Mouse (Mus musculus): ENCODE measurements at regions not wholly inside any gene's neighbourhood (a gene's known extent, or its start where the extent isn't known, plus 50 kb on each side); places are given as distances from the start of the nearest gene placed in this dataset.

DNA sequence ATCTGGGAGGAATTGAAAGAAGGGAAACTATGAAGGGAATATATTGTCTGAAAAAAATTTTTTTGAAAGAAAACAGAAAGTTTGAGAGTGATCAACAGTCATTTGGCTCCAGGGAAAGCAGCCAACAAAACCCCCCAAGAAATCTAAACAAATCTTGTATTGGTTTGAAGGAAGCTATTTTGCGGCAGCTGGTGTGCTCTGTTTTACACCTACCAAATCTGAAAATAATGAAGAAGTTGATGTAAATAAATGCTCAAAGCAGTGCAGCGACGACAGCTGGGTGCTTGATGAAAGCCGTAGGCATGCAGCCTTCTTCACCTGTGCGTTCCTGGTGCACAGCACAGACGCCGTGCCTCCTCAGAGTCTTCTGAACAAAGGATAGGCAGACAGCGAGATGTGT lies 488.2 kb downstream of the Tmem132b start:
- in situ Hi-C loops (cut with MboI, MseI), result no loop called here

DNA sequence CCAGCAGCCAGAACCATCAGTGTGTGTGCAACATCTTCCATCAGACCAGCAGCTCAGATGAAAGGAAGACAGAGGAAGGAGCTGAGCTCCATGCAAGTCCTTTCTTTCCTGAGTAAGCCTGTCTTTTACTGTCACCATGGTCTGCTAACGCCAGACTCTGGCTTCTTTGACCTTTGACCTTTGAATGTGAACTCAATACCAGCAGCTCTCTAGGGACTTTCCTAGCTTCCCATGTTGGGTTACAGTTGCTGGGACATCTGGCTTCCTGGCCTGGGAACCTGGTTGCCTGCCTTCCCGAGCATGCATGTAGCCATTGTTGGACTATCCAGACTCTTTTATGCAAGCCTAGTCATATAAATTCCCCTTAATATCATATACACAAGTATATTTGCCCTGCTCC lies 492.3 kb downstream of the Tmem132b start:
- in situ Hi-C loops (cut with MboI, MseI), result no loop called here

DNA sequence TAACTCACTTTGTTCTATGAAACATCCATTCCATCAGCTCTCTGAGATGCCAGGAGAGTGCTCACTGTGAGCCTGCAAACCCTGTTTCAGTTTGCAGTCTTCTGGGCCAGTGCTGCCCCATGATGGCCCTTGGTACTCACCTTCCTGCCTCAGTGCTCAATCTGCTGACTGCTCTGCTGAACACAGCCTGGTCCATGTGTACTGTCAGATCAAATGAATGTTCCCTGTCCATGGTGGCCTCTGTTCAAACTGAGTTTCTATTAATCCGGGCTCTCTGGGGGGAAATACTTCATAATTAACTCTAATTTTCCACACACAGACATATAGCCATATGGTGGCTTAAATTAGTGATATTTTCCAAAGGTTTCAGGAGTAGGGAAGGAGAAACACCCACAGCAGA lies 503.3 kb downstream of the Tmem132b start:
- in situ Hi-C loops (cut with MboI, MseI), result no loop called here

DNA sequence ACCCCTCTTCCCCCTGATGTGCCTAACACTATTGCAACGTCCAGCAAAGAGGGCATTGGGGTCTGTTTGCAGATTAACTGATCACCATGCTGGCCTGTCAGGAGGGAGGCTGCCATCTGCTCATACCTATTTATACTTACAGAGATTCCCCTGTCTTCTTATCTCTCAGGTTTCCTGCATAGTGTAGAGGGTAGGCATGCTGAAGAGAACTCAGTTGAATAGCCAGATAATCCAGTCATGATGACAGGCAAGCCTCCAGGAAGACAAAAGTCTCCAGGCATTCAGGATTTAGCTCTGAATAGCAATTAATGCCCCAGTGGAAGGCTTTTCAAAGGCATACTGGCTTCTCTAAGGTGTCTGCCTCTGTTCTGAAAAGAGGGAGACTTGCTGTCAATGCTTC lies 505.1 kb downstream of the Tmem132b start:
- in situ Hi-C loops (cut with MboI, MseI), result no loop called here

DNA sequence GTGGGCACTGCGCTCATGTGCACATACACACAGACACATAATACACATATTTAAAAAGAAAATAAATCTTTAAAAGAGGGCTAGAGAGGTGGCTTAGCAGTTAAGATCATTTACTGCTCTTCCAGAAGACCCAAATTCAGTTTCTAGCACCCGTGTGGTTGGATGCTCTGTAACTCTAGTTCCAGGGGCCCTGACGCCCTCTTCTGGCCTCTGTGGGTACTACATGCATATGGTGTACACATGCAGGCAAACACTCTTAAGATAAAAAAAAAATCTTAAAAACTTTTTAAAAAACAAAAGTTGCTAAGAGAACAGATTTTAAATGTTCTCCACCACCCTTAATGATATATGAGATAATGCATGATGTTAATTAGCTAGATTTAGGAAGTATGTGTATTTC lies 514.2 kb downstream of the Tmem132b start:
- in situ Hi-C loops (cut with MboI, MseI), result no loop called here

DNA sequence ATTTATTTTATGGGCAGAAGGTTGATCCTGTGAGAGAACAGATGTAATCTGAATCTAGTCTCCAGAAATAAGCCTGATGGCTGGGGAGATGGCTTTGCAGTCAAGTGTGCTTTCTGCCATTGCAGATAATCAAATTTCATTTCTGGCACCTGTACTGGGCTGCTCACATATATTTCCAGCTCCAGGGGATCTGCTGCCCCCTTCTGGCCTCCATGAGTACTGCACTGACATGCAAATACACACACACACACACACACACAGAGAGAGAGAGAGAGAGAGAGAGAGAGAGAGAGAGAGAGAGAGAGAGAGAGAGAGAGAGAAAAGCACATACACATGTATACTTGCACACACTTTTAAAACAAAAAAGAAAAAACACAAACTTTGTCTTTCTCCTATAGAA lies 532.1 kb downstream of the Tmem132b start:
- in situ Hi-C loops (cut with MboI, MseI), result no loop called here

DNA sequence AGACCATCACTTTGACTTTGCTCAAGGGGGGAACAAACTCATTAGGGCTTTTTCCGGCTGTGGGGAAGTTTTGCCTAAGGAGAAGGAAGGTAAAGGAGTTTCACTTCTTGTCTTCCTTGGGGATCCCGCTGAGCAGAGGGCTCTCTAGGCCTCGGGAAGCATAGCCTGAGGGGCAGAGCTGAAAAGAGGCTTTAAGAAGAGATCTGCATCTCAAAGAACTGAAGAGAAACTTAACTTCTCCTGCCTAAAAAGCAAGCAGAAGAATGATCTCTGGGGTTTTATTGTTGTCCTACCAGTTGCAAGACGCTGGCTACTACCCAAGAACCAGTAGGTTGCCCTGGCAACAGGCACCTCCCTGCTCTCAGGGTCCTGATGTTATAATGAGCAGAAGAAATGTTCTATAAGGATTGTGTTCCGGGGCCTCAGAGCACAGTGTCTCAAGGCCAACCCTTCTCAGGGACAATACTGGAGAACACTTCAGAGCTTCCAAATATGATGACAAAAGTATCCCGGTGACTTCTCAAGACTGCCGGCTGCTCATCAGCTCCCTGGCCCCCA lies 547.8 kb downstream of the Tmem132b start:
- in situ Hi-C loops (cut with MboI, MseI), result no loop called here

DNA sequence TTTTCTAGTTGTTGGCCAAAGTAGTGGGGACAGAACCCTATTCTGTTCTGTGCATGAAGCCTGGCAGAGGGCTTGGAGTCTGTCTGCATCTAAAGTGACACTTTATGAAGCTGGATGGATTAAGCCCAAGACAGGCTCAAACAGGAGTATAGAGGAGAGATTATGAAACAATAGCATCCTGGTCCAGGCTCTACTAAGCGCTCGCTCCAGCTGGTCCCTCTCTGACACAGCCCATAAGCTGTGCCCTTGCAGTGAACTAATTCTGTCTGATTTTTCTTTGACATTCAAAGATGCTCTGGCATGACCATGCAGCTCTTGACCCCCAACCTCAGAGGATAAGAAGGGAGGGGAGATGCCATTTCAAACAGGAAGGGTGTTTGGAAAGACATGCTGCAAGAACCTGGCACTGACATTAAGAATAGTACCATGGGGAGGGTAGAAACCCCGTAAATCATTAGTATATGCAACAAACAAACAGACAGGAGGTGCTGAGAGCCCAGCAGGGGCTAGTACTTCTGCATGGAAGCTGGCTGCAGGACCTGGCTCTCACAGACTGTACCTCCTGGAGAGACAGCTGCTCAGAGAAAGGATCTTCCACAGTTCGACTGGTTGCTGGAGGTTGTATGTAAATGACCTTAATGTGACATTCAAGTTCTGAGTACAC lies 556.8 kb downstream of the Tmem132b start:
- in situ Hi-C loops (cut with MboI, MseI), result no loop called here

DNA sequence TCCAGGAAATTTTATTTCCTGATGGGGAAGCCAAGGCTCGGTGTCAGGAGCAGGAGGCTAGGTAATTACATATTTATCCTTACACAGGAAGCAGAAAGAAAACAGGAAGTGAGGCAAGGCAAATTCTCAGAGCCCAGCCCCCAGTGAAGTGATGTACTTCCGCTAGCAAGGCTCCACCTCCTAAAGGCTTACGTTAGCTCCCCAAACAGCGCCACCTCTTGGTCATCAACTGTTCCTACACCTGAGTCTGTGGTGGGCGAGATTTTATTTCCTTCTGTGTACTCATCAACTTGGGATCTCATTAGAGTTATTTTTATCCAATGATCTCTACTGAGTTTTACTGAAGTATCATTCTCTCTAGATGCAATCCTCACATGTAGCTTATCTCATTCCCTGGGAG lies 561.6 kb downstream of the Tmem132b start:
- in situ Hi-C loops (cut with MboI, MseI), result no loop called here

DNA sequence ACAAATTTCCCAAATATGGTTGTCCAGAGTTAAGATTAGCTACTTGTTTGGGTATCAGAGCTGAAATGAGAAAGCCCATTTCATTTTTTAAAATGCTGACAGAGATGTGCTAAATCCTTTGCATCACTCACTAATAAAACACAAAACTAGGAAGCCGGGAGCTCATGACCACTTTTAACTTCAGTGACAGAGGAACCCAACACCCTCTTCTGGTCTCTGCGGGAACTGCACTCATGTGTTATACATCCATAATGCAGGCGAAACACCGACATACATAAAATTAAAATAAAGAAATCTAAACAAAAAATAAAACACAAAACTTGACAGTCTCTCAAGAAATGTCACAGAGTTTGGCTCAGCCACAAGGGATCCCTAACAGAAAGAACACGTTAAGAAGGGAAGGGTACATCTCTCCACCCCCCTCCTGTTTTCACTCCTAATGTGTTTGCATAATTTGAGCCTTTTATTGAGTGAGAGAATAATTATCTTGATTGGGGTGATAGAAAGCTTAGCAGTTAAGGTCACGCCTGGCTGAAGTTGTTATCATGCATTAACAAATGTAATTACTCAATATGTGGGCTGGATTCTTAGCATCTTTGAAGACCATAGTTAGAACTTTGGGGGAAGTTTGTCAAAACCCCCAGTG lies 565.2 kb downstream of the Tmem132b start:
- in situ Hi-C loops (cut with MboI, MseI), result no loop called here

DNA sequence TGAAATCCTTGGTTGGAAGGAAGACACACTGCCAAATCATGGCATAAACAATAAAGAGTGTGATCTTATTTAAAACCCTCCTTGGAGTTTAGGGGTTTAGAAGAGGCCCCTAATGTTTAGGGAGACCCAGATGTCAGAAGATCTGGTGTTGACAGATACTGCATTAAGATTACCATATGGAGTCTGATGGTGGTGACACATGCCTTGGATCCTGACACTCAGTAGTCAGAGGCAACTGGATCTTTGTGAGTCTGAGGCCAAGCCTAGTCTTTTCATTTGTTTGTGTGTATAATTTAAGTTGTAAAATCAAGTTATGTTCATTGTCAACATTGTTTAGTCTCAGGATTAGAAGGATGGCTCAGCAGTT lies 565.7 kb downstream of the Tmem132b start:
- in situ Hi-C loops (cut with MboI, MseI), result no loop called here

DNA sequence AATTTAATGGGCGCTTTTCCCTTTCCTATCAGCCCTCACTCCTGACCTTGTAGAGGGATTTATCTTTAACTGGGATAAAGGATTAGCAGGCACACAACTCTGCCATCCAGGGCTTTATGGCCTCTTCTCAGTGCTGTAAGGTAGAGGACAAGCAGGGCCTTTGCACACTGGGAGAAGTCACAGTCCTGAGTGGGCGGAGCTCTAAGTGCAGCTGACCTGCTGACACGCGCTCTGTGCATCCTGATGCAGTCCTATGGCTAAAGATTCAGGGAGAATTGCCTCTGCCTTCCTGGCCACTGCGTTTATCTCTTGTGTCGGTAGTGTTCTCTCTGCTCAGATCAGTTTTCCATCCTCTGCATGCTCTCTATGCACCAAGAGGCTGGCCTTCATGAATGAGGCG lies 566.9 kb downstream of the Tmem132b start:
- in situ Hi-C loops (cut with MboI, MseI), result no loop called here

DNA sequence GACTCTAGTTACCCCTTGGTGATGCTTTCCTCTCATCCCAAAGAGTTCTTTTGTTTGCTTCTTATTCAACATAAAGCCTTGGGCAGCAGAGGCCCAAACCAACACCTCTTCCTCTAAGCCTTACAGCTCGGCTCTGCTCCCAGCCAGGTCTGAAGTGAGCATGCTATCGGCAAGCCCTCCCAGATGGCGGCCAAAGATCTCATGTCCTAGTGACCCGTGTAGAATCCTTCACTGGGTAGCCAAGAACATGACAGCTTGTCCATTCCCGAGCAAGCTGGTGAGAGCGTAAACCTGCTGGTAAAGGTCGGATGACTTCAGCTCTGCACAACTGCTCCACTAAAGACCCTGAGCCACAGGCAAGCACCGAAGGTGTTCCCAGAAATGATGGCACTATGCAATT lies 568.4 kb downstream of the Tmem132b start:
- in situ Hi-C loops (cut with MboI, MseI), result no loop called here

DNA sequence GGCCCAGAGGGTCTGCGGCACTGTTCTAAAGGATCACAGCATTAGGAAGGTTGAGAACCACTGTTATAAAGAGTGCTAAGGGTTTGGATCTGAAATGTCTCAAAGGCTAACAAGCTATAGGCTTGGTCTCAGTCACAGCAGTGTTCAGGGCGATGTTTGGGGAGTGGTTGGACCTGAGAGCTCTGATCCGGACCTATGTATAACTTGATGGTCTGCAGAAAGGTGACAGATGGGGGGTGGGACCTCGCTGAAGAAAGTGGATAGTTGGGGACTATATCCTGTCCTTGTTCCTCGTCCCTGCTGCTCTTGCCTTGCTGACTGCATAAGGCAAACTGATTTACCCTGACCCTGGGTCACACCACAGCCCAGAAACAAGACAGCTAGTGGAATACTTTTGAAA lies 572.9 kb downstream of the Tmem132b start:
- in situ Hi-C loops (cut with MboI, MseI), result no loop called here

DNA sequence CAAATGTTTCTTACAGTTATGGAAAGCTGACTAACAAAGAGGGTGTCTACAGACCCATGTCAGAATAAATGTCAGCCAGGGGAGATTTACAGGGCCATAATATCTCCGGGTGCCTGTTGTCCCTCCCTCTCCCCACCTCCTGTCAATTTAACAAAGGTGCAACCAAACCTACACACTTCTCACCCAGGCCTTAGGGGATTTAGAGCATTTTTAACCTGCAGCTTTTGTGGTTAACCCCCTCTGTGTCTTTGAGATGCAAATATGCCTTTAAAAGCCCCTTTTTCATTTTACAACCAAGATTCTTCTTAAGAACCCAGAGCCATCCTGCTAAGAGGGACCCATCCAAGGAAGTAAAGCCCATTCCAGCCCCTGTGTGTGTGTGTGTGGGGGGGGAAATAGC lies 573.3 kb downstream of the Tmem132b start:
- in situ Hi-C loops (cut with MboI, MseI), result no loop called here

DNA sequence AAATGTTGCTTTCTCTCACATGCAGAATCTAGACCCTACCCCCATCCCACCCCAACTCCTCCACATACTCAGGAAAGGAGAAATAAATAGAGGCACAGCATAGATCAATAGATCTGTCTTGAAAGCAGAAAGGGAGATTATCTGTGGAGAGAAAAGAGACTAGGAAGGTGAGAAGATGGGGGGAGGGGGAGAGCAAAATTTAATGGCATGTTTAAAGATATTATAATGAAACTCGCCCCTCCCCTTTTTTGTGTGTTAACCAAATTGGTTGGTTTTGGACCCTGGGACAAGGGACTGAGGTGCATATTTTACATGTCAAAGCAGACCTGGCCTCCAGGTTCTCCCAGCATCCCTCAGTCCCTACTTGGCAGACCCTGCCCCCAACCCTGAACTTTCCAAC lies 573.9 kb downstream of the Tmem132b start:
- in situ Hi-C loops (cut with MboI, MseI), result no loop called here

DNA sequence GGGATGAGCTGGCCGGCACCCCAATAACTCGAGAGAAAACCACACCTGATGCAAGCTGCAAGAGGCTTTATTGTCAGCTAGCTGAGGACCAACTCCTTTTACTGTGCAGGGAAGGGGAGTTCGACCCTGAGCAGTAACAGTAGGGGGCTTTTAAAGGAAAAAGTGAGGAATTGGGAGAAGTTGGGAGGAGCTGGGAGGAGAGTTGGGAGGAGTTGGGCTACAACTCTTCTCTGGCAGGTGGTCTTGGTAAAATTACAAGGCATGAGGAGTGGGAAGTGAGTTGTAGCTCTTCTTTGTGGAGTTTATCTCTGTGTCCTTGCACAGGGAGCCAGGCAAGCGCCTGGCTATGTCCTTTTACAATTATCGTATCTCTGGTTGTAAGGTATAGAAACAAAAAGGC lies 575.4 kb downstream of the Tmem132b start:
- in situ Hi-C loops (cut with MboI, MseI), result no loop called here

DNA sequence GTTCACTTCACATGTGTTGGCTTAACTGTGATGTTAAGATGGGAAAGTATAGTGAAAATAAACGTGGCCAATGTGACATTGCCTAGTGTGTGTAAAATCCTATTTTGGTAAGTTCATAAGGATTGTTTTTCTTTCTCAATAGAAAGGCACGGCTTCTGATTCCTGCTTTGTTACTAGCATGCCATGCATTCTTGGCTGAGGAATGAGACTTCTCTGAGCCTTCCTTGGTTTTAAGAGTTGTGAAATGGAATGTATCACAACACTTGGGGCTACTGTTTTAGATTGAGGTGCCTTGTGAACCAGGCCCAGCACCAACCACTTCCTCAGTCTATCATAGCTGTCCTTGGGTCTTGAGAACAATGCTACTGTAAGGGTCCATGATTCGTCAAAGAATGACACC lies 577.3 kb downstream of the Tmem132b start:
- in situ Hi-C loops (cut with MboI, MseI), result no loop called here

DNA sequence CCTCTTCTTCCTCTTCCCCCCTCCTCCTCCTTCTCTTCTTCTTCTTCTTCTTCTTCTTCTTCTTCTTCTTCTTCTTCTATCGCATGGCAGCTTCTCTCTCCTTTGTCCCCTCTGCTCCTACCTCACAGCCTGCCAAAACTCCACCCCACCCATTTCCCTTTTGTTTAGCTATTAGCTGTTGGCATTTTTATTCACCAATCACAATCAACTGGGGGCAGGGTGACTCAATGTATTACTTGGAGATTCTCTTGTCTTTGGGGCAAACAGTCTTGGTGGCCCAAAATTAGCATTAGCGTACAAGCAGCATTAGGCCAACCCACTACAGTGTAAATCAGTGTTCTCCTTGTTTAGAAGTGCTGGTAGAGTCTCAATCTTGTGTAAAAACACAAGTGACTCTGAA lies 585.7 kb downstream of the Tmem132b start:
- in situ Hi-C loops (cut with MboI, MseI), result no loop called here

DNA sequence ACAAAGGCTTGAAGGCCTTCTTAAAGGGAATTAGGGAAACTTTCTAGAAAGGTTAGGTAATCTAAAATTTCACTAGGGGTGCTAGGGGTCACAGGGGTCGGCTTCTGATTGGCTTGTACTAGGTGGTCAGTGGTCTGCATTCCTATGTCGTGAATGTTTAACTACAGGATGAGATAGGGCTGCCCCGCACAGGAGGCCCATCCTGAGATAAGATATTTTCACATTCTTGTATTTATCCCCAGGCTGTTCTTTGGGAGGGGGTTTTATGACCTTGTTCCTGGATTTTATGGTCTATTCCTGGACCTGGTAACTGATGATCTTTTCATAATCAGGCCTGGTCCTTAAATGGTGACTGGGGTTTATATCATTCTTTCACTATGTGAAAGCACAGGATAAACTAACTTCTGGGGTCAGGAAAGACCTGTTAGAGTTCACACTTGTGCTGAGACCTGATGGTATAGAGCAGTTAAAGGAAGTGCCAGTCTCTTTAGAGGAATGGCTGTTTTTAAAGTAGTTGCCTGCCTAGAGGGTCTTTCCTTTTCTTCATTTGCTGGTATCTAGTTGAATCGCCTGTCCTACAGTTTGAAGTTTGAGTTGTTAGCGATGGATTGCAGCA lies 586.4 kb downstream of the Tmem132b start:
- in situ Hi-C loops (cut with MboI, MseI), result no loop called here

DNA sequence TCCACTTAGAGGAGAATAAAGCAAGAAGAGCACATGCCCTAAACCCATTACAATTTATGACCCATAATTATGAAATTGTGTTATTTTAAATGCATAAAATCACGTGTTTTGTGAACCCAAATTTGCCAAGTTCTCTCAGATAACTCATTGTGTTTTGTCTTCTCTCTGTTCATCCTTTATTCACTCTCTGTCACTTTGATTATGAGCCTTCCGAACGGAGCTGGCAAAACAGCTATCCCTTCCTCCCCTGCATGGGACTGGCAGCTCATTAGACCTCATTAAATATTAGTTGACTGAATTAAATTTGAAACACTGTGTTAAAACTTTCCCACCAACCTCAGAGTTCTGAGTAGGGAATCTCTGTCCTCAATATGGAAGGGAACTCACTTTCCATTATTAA lies 587.2 kb downstream of the Tmem132b start:
- in situ Hi-C loops (cut with MboI, MseI), result no loop called here

DNA sequence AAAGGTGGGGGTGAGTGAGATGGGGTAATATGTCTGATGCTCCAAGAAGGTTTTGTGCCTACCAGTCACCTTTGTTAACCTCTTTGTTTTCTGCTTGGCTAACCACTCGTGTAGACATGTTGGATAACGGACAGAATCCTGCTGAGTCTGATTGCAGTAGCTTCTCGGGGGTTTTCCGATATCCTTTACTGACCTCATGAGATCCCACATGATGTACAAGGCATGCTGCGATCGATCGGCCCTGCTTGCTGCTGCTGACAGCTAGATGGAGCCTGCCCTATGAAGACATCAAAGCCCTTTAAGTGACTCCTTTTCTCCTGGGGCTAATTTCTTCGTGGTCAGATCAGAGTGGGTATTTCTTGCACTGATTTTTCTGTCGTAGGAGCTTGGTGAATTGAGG lies 591.6 kb downstream of the Tmem132b start:
- in situ Hi-C loops (cut with MboI, MseI), result no loop called here

DNA sequence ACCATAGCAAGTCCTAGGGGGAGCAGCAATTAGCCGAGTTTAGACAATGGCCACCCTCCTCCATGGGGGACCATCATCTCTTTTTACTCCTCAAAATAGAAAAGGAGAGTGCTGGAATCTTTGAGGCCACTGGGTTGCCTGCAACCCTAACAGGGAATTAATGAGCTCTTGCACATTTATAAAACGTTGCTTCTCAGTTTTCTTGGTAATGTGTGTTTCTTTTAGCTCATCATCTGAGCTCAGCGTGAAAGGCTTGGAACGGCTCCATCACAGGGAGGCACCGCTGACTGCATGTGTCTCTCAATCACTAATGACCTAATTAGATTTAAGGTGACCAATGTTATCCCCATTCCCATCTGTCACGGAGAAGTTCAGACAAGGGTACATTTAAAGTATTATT lies 595.9 kb downstream of the Tmem132b start:
- in situ Hi-C loops (cut with MboI, MseI), result no loop called here

Data from T-helper 1 cell (primary cell).